Mouse (Mus musculus) frontal cortex, postnatal 14 days (tissue): ENCODE data around the gene Dnah2.
A peak's percentile ranks its signal among the peaks of the same experiment; 100 is the strongest.

Experiments used
- DNase-seq, 2 experiments: peaks; one replicate each; pipeline ENCODE4 v3.0.0; 2022; ENCODE audit warnings: low spot score in 2 of 2

Dnah2 gene

GRCm38 (mm10) chr11:69418481-69419442 is 130.1 kb downstream of the Dnah2 start:
- DNase-seq, result peak; percentile 87 to 93

GRCm38 (mm10) chr11:69417449-69418384 is 131.2 kb downstream of the Dnah2 start:
- peak; percentile 88 to 95 for DNase-seq

GRCm38 (mm10) chr11:69416921-69417448 is 131.9 kb downstream of the Dnah2 start:
- DNase-seq, result peak in 1 of 2 experiments; percentile 23

DNA sequence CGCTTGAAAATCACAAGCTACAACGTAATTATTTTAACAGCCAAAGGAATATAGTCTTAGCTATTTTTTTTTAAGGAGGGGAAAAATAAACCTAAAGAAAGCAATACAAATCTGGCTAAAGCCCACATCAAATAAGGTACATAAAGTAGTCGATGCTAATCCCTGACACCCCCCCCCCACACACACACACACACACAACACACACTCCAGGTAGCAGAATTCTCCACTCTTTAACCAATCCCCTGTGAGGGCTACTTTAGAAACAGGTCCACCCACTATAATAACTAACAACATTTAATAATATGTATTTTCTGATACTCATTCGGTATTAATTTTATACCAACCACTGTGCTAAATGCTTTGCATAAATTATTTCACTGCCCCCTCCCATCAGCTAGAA is 132.4 kb downstream of the Dnah2 start:
- no peak for DNase-seq

DNA sequence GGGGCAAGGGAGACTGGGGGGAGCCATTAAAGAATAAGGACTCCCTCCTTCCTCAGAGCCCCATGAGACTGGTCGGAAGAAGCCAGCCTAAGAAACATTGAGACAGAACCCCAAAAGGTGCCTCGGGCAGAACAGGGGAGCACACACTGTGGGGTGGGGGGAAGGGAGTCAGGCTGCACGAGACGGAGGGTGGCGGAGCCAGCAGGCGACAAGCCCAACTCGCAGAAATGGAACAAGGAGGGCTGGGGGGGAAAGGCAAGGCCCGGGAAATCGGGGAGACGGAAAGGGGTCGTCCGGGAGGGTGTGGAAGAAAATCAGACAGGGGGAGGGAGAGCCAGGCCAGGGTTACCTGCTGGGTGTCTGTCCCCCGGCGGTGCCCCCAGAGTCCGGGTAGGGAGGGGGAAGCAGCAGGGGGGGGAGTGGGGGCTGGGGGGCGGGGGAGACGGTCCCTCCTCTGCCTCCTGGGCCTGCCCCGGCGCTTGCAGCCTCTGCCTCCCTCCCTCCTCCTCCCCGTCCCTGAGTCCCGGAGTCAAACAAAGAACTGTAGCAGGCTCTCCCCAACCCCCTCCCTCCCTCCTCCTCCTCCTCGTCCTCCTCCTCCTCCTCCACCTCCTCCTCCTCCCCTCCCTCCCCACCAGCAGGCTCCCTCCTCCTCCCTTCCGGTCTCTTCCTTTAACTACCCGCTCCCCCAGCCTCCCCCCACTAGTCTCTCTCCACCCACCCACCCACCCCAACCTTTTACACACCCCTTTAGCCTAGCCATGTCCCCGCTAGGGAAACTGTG is 133.1 kb downstream of the Dnah2 start:
- DNase-seq, result peak; percentile 30 to 49

DNA sequence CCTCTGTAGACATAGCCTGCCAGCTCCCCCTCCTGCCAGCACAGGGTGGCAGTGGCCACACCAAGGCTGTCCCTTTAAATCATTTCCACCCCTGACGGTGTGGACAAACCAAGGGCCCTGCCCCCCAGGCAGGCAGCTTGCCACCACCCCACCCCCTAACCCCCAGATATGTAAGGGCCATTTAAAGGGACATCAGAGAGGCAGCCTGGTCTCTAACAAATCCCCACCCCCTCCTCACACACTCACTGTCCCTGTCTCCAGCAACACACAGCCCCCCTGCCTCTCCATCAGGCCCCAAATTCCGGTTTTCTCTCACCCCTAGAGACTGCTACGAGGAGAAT is 133.6 kb downstream of the Dnah2 start:
- peak in 1 of 2 experiments; percentile 53 for DNase-seq

DNA sequence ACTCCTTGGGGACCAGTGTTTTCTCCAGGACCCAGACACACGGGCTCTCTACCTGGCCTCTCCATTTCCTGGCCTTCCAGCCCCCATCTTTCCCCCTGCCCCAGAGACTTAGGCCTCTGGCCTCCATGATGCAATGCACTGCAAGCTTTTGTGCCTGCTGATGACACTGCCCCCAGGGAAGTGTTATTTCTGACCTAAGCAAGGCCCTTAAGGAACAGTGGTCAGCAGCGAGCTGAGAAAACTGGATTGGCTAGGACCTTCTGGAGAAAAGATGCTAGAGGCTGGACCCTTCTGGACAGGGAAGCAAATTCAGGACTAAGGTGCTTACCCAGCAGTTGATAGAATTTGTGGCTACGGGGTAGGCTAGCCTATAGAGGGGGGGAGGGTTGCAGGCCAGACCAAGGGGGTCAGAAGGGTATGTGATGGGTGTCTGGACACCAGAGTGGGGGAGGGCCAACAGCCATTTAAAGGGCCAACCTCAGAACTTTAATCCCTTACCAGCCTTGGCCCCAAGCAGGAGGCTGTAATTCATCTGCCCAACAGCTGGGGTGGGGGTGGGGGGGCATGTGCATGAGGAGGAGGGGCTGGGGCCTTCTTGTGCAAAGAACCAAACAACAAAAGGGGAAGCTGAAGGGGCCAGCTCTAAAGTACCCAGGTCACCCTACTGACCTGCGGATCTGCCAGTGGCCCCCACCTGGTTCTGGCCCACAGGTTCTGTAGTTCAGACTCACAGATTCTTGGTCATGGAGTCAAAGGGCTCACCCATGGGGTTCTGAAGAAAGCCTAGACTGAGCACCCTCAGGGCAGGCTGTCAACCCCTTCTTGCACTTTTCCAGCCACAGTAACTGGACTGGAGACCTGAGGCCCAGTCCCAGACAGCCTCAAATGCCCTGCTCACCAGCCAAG is 134.2 kb downstream of the Dnah2 start:
- DNase-seq, result peak in 1 of 2 experiments; percentile 41

DNA sequence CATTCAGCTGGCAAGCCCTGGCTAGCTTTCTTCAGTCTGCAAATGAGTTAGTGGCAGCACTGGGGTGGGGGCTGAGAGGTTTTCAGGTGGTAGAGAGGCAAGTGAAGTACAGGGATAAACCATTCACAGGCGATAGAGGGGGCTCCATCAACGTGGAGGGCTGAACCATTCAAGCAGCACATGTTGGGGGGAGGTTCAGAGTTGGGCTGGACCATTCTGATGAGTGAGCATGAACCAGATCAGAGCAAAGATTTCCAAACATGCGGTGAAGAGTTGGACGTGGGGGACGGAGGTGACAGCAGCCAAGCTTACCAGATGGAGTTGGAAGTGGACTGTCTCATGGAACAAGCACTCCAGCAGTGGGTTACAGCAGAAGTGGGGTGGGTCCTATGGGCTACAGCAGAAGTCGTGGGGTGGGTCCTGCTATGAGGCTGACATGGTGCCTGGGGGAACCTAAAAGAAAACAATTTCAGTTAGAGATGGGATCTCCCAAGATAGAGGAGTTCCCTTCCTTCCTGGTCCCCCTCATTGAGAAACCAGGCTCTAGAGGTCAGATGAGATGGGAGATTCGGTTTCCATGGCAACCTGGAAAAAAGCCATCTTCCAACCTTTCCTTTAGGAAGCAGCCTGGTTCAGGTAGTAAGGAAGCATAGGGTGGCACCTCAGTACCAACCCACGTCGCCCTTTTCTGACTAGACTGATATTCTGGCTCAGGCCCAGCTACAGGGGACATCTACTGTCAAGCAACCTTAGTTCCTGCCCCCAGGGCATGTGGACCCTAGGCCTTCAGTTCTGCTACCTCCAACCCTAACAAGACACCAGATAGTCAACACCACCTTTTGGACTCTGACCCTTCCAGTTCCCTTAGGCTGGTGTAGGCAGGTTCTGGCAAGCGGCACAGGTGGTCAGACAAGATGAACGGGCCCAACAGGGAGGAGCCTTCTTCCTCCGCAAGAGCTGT is 135.4 kb downstream of the Dnah2 start, which contains the start of gene Kdm6b:
Gene Kdm6b, minus strand, starts transcription at position 455 of the 961 bp plus-strand sequence.
- peak; percentile 45 to 64 for DNase-seq

- DNase-seq, result no peak
Measured at GRCm38 (mm10) chr11:69412548-69412947, 136.4 kb downstream of the Dnah2 start.

DNA sequence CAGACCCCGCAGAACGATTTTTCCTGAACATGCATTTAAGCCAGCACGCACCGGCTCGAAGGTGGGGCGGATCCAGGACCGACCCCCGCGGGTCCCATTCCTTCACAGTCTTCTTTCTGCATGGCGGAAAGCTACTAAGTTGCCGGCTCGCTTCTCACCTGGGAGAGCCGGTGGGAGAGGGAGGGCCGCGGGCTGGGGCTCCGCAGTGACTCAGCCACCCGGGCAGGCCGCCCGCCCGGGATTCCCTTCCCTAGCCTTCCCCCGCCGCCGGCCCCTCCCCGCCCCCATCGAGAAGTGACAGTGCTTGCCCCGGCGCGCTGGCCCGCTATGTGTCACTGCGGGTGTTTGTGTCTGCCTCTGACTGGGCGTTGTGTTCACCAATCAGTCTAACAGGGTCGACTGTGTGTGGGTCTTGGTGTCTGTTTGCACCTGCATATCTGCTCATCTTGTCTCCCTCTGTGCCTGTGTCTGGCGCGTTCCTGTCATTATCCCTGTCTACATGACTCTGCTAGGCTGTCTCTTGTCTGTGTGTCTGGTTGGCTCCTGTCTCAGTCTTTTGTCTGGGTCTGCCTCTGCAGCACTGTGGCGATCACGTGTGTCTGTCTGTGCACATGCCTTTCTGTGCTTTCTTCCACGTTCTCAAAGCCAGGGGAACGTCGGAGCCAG is 137.2 kb downstream of the Dnah2 start:
- peak; percentile 52 to 56 for DNase-seq

GRCm38 (mm10) chr11:69411073-69411535 is 137.8 kb downstream of the Dnah2 start:
- peak; percentile 90 to 95 for DNase-seq

DNA sequence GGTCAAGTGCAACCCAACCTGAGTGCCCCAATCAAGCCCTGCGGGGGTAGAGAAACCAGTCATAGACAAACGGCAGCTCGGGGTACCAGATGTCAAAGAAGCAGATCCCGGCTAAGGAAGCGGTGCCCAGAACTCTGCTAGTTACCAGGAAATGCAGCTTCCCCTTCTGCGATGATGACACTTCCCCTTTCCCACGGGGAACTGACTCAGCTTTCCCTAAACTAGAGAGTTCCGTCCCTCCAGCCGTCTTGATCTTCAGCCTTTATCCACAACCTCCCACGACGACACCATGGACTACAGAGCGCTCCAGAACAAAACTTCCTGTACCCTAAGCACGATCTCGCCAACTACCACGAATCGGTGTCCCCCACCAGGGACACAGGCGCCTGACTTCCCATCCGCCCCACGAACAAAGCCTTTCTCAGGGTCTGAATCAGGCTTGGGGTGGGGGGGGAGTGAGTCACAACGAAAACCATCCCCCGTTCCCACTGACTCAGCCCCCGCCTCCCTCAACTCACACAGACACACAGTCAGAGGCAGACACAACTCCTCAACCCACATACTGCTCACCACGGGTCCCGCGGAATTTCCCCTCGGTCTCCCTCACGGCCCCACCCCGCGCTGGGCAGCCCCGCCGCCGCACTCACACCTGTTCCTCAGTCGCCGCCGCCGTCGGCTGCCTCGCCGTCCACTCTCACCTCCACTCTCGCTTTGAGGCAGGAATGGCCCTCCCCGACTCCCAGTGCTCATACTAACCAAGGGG is 138.4 kb downstream of the Dnah2 start:
- DNase-seq, result peak; percentile 47 to 53

GRCm38 (mm10) chr11:69410045-69410309 is 138.9 kb downstream of the Dnah2 start:
- no peak for DNase-seq

- DNase-seq, result peak; percentile 71 to 79
Measured at GRCm38 (mm10) chr11:69409378-69410044, 139.4 kb downstream of the Dnah2 start.

GRCm38 (mm10) chr11:69408541-69409377 is 140.2 kb downstream of the Dnah2 start:
- DNase-seq, result peak; percentile 74 to 82

GRCm38 (mm10) chr11:69407724-69408004 is 141.2 kb downstream of the Dnah2 start:
- DNase-seq, result no peak
